9 mouse cellular contexts compared by ENCODE assay signal in the genomic region with DNA sequence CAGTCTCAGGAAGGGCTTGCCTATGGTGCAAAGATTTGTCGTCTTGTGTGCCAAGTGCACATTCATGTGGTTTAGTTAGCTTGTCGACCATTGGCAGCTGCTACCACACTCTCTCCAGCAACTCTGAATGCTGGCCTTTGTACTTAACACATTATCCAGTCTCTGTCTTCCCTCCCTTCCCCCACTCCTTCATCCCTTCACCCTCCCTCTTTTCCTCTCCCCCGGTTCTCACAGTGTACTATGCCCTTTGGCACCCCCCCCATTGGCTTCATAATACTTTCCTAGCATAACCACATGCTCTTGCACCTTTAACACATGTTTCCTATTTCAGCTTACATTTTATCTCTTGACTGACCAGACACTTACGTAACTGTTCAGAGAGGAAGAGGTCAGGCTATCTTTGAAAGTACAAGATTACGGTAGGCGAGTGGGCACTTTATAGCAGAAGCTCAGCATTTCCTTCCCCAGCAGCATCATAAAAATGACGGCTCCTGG.
DNase-seq lines count a peak whose midpoint lies in the region; ATAC-seq and TF ChIP-seq lines count a peak whose summit lies in the region.
"Had no signal": no experiment of that assay in that cellular context is flagged by ENCODE, and none has a peak within 500 bp of the region (broad histone marks: within the 10 kb centered on the region; RNA-seq: fewer than 3 reads in every experiment).

No protein-coding gene starts in this region.

- peak; percentile 23; the same call in 1 of the 2 replicates for ATAC-seq in stomach, embryonic 14.5 days (ENCODE audit: insufficient number of reproducible peaks, insufficient read depth, low FRiP score, low read depth)
- ATAC-seq in stomach, postnatal 0 days (ENCODE audit: low FRiP score, low TSS enrichment), result no peak
- ATAC-seq in heart, embryonic 15.5 days (replicated peaks; ENCODE audit: insufficient number of reproducible peaks, insufficient read depth, low FRiP score, low read depth), result peak; percentile 67
- ATAC-seq in liver, embryonic 12.5 days, result peak; percentile 40

- H3K9me3 ChIP-seq in stomach, embryonic 14.5 days (ENCODE audit: control insufficient read depth, low read depth, low read length), result no peaks in the 10 kb centered on the region
- no peaks in the 10 kb centered on the region for H3K9me3 ChIP-seq in stomach, postnatal 0 days (ENCODE audit: control insufficient read depth, low read length)
- H3K9me3 ChIP-seq in heart, embryonic 15.5 days (replicated peaks), result no peaks in the 10 kb centered on the region
- H3K9me3 ChIP-seq in liver, embryonic 12.5 days (replicated peaks), result no peaks in the 10 kb centered on the region
- H3K9me3 ChIP-seq: midbrain, embryonic 12.5 days had no signal

- no peak overlapping the region for H3K9ac ChIP-seq in stomach, embryonic 14.5 days (replicated peaks; ENCODE audit: low read depth, low read length)
- no peak overlapping the region for H3K9ac ChIP-seq in stomach, postnatal 0 days (ENCODE audit: low read length)
- no peak overlapping the region for H3K9ac ChIP-seq in heart, embryonic 15.5 days
- H3K9ac ChIP-seq in liver, embryonic 12.5 days, result no peak overlapping the region
- H3K9ac ChIP-seq: midbrain, embryonic 12.5 days had no signal

- no peaks in the 10 kb centered on the region for H3K36me3 ChIP-seq in stomach, embryonic 14.5 days (ENCODE audit: control insufficient read depth, insufficient read depth, low read length)
- H3K36me3 ChIP-seq in stomach, postnatal 0 days (ENCODE audit: control insufficient read depth, insufficient read depth, low read length), result no peaks in the 10 kb centered on the region
- no peaks in the 10 kb centered on the region for H3K36me3 ChIP-seq in heart, embryonic 15.5 days
- H3K36me3 ChIP-seq in liver, embryonic 12.5 days, result no peaks in the 10 kb centered on the region
- H3K36me3 ChIP-seq: midbrain, embryonic 12.5 days had no signal

- no peak for TF ChIP-seq CTCF in stomach, postnatal 0 days (IDR thresholded peaks at IDR 0.05; ENCODE audit: low read depth)

- 68% methylated on average over 7 of the region's 7 CpGs for WGBS in stomach, embryonic 14.5 days
- WGBS in stomach, postnatal 0 days, result 70% methylated on average over 7 of the region's 7 CpGs
- WGBS in heart, embryonic 15.5 days, result 21% methylated on average over 7 of the region's 7 CpGs
- WGBS in liver, embryonic 12.5 days (ENCODE audit: insufficient replicate concordance), result 21% methylated on average over 7 of the region's 7 CpGs

- no peak overlapping the region for H3K4me3 ChIP-seq in stomach, embryonic 14.5 days (ENCODE audit: low read depth, low read length)
- no peak overlapping the region for H3K4me3 ChIP-seq in stomach, postnatal 0 days (ENCODE audit: low read depth, low read length)
- no peak overlapping the region for H3K4me3 ChIP-seq in heart, embryonic 15.5 days
- no peak overlapping the region for H3K4me3 ChIP-seq in liver, embryonic 12.5 days
- H3K4me3 ChIP-seq: midbrain, embryonic 12.5 days had no signal

- no peaks in the 10 kb centered on the region for H3K4me1 ChIP-seq in stomach, embryonic 14.5 days (ENCODE audit: control insufficient read depth, insufficient read depth, low read length)
- H3K4me1 ChIP-seq in stomach, postnatal 0 days (replicated peaks; ENCODE audit: control insufficient read depth, insufficient read depth), result no peaks in the 10 kb centered on the region
- H3K4me1 ChIP-seq in heart, embryonic 15.5 days (replicated peaks), result peaks cover 5% of the 10 kb centered on the region
- peaks cover 7% of the 10 kb centered on the region; the same call in 1 of the 2 replicates for H3K4me1 ChIP-seq in liver, embryonic 12.5 days
- H3K4me1 ChIP-seq: midbrain, embryonic 12.5 days had no signal

- no peak overlapping the region for H3K4me2 ChIP-seq in stomach, embryonic 14.5 days (replicated peaks; ENCODE audit: low read depth, low read length)
- no peak overlapping the region for H3K4me2 ChIP-seq in stomach, postnatal 0 days (replicated peaks; ENCODE audit: low read depth)
- no peak overlapping the region for H3K4me2 ChIP-seq in heart, embryonic 15.5 days
- H3K4me2 ChIP-seq in liver, embryonic 12.5 days, result no peak overlapping the region
- H3K4me2 ChIP-seq: midbrain, embryonic 12.5 days had no signal

- no peak for TF ChIP-seq EP300 in stomach, postnatal 0 days (optimal IDR thresholded peaks at IDR 0.05)

- no peak for DNase-seq in stomach, postnatal 0 days (ENCODE audit: low spot score)
- peak; percentile 25 for DNase-seq in skeletal muscle tissue, adult 2 months (ENCODE audit: low read depth, low spot score)
- DNase-seq in layer of hippocampus, adult 9-10 months (ENCODE audit: low spot score), result no peak
- no peak for DNase-seq in thymus, postnatal 0 days (ENCODE audit: low spot score)
- DNase-seq in right cerebral cortex, postnatal 25 days, result no peak

- H3K27me3 ChIP-seq in stomach, embryonic 14.5 days (ENCODE audit: control insufficient read depth, insufficient read depth, low read length), result no peaks in the 10 kb centered on the region
- no peaks in the 10 kb centered on the region for H3K27me3 ChIP-seq in stomach, postnatal 0 days (ENCODE audit: control insufficient read depth, insufficient read depth, low read length)
- H3K27me3 ChIP-seq in heart, embryonic 15.5 days, result no peaks in the 10 kb centered on the region
- H3K27me3 ChIP-seq in liver, embryonic 12.5 days (replicated peaks), result no peaks in the 10 kb centered on the region
- H3K27me3 ChIP-seq: midbrain, embryonic 12.5 days had no signal

- no peak overlapping the region for H3K27ac ChIP-seq in stomach, embryonic 14.5 days (ENCODE audit: low read length)
- H3K27ac ChIP-seq in stomach, postnatal 0 days (replicated peaks), result no peak overlapping the region
- no peak overlapping the region for H3K27ac ChIP-seq in heart, embryonic 15.5 days
- H3K27ac ChIP-seq in liver, embryonic 12.5 days, result no peak overlapping the region
- H3K27ac ChIP-seq: midbrain, embryonic 12.5 days had no signal
